Mouse (Mus musculus) brain, embryonic 14.5 days (tissue): Measurements from ENCODE around the gene Dtx1. TPM values are rescaled to one million over a fixed set of nuclear protein-coding genes. Genes with fewer than 3 reads are reported as not detected.

ENCODE experiments used
- DNase-seq: peaks from one replicate; pipeline ENCODE4 v3.0.0-alpha.2; 2011; ENCODE audit warnings: low read depth
- CTCF ChIP-seq: fragments of 200-500 bp; IDR thresholded peaks from 2 replicates; pipeline ENCODE4 v1.5.1; 2012; ENCODE audit warnings: inconsistent platforms, mild to moderate bottlenecking, moderate library complexity, borderline replicate concordance; ENCODE audit not compliant: insufficient read depth, insufficient read length; ENCODE audit errors: extremely low read depth
- POLR2A ChIP-seq: fragments of 200-500 bp; IDR thresholded peaks from 2 replicates; pipeline ENCODE4 v1.6.1; 2012; ENCODE audit warnings: mild to moderate bottlenecking, inconsistent platforms, borderline replicate concordance; ENCODE audit not compliant: poor library complexity, insufficient read depth, insufficient read length, severe bottlenecking; ENCODE audit errors: extremely low read depth
- polyA plus RNA-seq: library from polyadenylated mRNA; depleted of rRNA; stranded (reverse); fragments of >200 nt; gene quantifications from 2 replicates; pipeline ENCODE4 v1.2.3, GENCODE M21; 2012; rRNA removed

Dtx1 gene
- polyA plus RNA-seq, 1 experiment, result 150 TPM

DNA sequence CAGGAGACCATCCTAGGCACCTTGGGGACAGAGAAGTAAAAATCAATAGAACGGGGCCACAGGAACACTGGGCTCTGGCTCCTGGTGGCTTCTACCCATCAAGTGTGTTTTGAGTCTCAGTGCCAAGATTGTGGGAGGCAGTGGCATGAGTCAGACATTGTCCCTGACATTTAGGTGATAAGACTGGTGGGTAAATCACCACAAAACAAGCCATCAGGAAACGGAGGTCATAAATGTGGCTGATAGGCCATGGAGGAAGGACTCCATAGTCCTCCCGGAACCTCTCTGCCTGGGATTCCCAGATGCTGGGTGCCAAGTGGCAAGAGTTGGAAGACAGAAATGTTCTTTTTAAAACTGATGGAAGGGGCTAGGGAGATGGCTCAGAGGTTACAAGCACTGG is 67.5 kb downstream of the Dtx1 start:
- TF ChIP-seq POLR2A, result no peak
- no peak for TF ChIP-seq CTCF

GRCm38 (mm10) chr5:120643365-120644085 is 68.2 kb downstream of the Dtx1 start:
- peak; percentile 53 for DNase-seq
- TF ChIP-seq POLR2A (no peak), CTCF (no peak)

More for the DNA sequence above, 67.5 kb downstream of the Dtx1 start:
- DNase-seq, result no peak

DNA sequence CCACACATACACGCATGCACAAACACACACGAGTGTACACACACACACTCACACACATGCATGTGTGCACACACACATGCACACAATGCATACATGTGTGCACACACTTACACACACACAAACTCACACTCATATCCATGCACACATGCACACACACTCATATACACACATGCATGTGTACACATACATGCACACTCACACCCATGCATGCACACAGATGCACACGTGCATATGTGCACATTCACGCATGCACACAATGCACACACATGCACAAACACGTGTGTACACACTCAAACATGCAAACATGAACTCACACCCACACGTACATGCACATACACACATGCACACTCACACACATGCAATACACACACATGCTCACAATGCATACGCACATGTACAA is 71.6 kb downstream of the Dtx1 start:
- TF ChIP-seq POLR2A (no peak), CTCF (no peak)
- DNase-seq, result no peak

GRCm38 (mm10) chr5:120635633-120636032 is 76.1 kb downstream of the Dtx1 start:
- TF ChIP-seq POLR2A (no peak), CTCF (no peak)
- no peak for DNase-seq

DNA sequence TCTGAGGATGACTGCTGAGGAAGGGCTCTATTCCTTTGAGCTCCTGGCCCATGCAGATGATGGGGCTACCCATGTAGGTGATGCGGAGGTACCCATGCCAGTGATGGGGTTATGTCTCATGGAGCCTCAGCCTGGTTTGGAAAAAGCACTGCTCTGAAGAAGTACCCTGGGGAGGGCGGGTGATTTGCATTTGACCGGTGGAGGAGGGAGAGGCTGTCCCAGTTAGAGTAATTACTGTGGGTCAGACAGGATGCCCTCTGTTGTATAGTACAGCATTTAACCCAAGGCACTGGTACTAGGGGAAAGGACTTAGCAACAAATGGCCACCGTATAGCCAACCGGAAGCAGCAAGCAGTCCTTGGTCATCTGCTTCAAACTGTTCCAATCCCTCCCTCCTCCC is 76.9 kb downstream of the Dtx1 start:
- no peak for TF ChIP-seq POLR2A
- no peak for TF ChIP-seq CTCF
- no peak for DNase-seq

DNA sequence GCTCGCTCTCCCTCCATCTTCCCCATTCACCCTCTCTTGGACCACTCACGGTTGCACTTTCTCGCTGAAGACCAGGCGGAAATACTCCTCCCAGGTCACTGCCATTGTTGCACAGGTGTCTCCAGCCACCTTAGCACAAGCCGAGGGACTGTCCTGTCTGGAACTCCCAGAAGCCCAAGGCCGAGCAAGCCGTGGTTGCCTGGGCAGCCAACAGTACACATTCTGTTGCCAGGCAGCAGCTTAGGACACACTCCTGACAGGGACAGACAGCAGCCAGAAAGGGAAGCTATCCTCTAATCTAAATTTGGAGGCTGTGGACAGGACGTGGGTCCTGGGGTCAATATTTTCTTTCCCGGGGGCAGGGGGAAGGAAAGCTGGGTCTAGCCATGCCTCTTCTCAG is 77.6 kb downstream of the Dtx1 start, which contains the start of gene Cfap73:
Gene Cfap73, minus strand, starts transcription at position 105 of the 400 bp plus-strand sequence.
- no peak for TF ChIP-seq POLR2A
- no peak for TF ChIP-seq CTCF
- DNase-seq, result no peak

DNA sequence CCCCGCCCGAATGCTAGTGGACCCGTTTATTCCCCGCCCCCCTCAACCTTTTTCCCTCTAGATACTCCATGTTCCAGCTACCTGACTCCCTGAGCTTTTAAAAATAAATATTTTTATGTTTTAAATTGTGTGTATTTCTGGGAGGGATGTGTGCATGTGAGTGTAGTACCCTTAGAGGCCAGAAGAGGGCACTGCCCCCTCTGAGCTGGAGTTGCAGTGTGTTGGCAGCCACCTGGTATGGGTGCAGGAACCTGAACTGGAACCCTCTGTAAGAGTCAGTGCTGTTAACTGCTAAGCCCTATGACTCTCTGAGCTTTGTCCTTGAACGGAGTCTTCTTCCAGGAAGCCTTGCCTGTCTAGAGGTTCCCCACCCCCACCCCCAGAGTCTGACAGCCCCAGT is 79.8 kb downstream of the Dtx1 start:
- peak; percentile 32; the same call in 1 of the 2 replicates for TF ChIP-seq CTCF
- no peak for TF ChIP-seq POLR2A
- DNase-seq, result no peak

DNA sequence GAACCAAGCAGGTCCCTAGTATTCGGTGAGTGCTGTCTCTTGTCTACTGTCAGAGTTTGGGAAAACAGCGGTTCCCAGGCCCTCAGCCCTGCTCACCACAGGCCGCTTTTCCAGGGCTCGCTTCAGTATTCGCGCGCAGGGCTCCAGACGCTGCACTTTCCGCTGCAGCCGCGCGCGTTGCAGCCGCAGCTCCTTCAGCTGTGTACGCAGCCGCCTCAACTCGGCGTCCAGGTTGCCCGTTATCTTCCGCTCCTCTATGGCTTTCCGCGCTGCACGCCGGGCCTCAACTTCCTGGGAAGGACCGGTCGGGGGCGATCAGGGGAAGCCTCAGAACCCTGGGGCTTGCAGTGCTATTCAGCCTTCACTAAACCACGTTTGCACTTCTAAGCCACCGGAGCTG is 80.6 kb downstream of the Dtx1 start:
- TF ChIP-seq POLR2A (no peak), CTCF (no peak; the same call in 1 of the 2 replicates)
- DNase-seq, result peak; percentile 42

Other genes starting within 250 kb of the Dtx1 start
- 8.6 and 8.9 TPM in 2 replicates for gene Sdsl, start 239.1 kb downstream of the Dtx1 start, polyA plus RNA-seq
- not detected in 2 replicates for gene Sds, start 235.4 kb downstream of the Dtx1 start, polyA plus RNA-seq
- 16.8 and 23.2 TPM in 2 replicates for gene Plbd2, start 208.3 kb downstream of the Dtx1 start, polyA plus RNA-seq
- gene Slc8b1, start 200.8 kb downstream of the Dtx1 start, polyA plus RNA-seq, result 3.1 and 3.5 TPM in 2 replicates
- gene Tpcn1, start 123.3 kb downstream of the Dtx1 start, polyA plus RNA-seq, result 27.1 and 32.5 TPM in 2 replicates
- 2.3 and 3.5 TPM in 2 replicates for gene Iqcd, start 122.9 kb downstream of the Dtx1 start, polyA plus RNA-seq
- gene Rita1, start 99.3 kb downstream of the Dtx1 start, polyA plus RNA-seq, result 32.8 and 38.1 TPM in 2 replicates
- 42.7 and 49.7 TPM in 2 replicates for gene Ddx54, start 99.2 kb downstream of the Dtx1 start, polyA plus RNA-seq
- 0.18 and 0.30 TPM in 2 replicates for gene Cfap73, start 77.7 kb downstream of the Dtx1 start, polyA plus RNA-seq
- gene Rasal1, start 63.1 kb downstream of the Dtx1 start, polyA plus RNA-seq, result 1.00 and 2.8 TPM in 2 replicates
- 0.41 and 0.49 TPM in 2 replicates for gene Oas2, start 37.9 kb upstream of the Dtx1 start, polyA plus RNA-seq
- 0.40 and 0.67 TPM in 2 replicates for gene Oas3, start 65.7 kb upstream of the Dtx1 start, polyA plus RNA-seq
- 0.10 and 0.19 TPM in 2 replicates for gene Oas1e, start 83.6 kb upstream of the Dtx1 start, polyA plus RNA-seq
- 0.40 and 0.56 TPM in 2 replicates for gene Oas1c, start 100.6 kb upstream of the Dtx1 start, polyA plus RNA-seq
- gene Oas1f, start 135.4 kb upstream of the Dtx1 start, polyA plus RNA-seq, result not detected in 2 replicates
- not detected in 2 replicates for gene Oas1h, start 149.5 kb upstream of the Dtx1 start, polyA plus RNA-seq
- 0.10 and 0.16 TPM in 2 replicates for gene Oas1g, start 175.7 kb upstream of the Dtx1 start, polyA plus RNA-seq
- gene Oas1a, start 195.6 kb upstream of the Dtx1 start, polyA plus RNA-seq, result 0.32 and 0.56 TPM in 2 replicates
- gene Oas1d, start 202.6 kb upstream of the Dtx1 start, polyA plus RNA-seq, result 0.11 TPM in 1 of 2 replicates, not detected in the other